ENCODE assay signal across 1 mouse cellular context in genomic region chr7:127711456-127711855, GRCm38 (mm10).
TF ChIP-seq lines count a peak whose summit lies in the region.

No protein-coding gene starts in this region.

TF ChIP-seq in ES-E14, 5 proteins besides CTCF, POLR2A, EP300 and RAD21:
- TF ChIP-seq ZNF384 (IDR thresholded peaks at IDR 0.05; ENCODE audit: low read depth, low read length) (no peak), MAFK (IDR thresholded peaks at IDR 0.05; ENCODE audit: insufficient read depth, low read depth, low read length) (no peak), HCFC1 (IDR thresholded peaks at IDR 0.05; ENCODE audit: borderline replicate concordance, insufficient read depth, low read length) (no peak), ZC3H11A (IDR thresholded peaks at IDR 0.05; ENCODE audit: borderline replicate concordance, low read depth, low read length) (no peak), CHD2 (IDR thresholded peaks at IDR 0.05; ENCODE audit: low read depth, low read length) (no peak)
